Mouse (Mus musculus): Measurements from ENCODE around the gene Ddx27. TPM values are rescaled to one million over a fixed set of nuclear protein-coding genes. Genes with fewer than 3 reads are reported as not detected.
A peak's percentile ranks its signal among the peaks of the same experiment; 100 is the strongest.

The Ddx27 gene
- polyA plus RNA-seq, 1 experiment from 2014 or later = 42.6 TPM

GRCm38 (mm10) chr2:167060761-167061160 lies 45.8 kb downstream of the Ddx27 start:
- Histone ChIP-seq H3K9me3 (replicated peaks; ENCODE audit: control insufficient read depth, low read length) (no peaks in the 10 kb centered on the region), H3K4me2 (ENCODE audit: low read depth, low read length) (no peak overlapping the region), H3K27ac (replicated peaks; ENCODE audit: low read depth, low read length) (no peak overlapping the region), H3K36me3 (replicated peaks; ENCODE audit: control insufficient read depth, insufficient read depth, low read depth, low read length) (peaks cover 10% of the 10 kb centered on the region), H3K4me1 (ENCODE audit: control insufficient read depth, insufficient read depth, low read length) (peaks cover 4% of the 10 kb centered on the region; the same call in 1 of the 2 replicates), H3K4me3 (ENCODE audit: low read depth, low read length) (no peak overlapping the region), H3K9ac (replicated peaks; ENCODE audit: low read length) (0 out of 2 replicates have a peak overlapping the region, but pooled peaks have one; percentile 7), H3K27me3 (ENCODE audit: control insufficient read depth, insufficient read depth, low read length) (no peaks in the 10 kb centered on the region)
- DNase-seq (ENCODE audit: low spot score) (no peak), ATAC-seq (replicated peaks; ENCODE audit: insufficient number of reproducible peaks, low FRiP score, low TSS enrichment, low read depth) (no peak)

DNA sequence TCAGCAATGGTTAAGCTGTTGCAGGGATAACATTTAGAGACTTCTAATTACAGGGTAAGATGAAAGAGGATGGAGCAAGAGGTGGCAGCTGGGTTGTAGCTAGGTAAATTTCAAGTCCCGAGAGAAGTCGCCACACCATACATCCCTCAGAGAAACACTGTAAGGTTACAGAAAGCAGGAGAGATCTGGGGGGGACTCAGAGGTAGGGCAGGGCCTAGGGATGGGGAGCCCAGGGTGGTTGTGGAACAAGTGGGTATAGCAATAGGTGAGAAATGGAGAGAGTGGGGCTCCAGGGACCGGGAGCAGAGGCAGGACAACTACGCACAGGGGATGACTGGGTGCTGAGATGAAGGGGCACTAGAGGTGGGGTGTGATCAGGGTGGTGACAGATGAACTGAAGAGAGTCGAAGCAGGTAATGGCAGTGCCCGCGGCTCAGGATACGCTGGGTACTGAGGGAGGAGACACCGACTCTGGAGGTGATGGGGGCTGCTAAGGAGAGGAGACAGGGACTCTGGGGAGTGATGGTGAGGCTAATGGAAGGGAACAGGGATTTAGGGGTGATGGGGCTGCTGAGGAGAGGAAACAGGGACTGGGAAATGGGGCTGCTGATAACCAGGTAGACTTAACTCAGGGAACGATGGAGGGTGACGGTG lies 46.5 kb downstream of the Ddx27 start:
- no peak for ATAC-seq (replicated peaks; ENCODE audit: insufficient number of reproducible peaks, low FRiP score, low TSS enrichment, low read depth)
- Histone ChIP-seq H3K27me3 (ENCODE audit: control insufficient read depth, insufficient read depth, low read length) (no peaks in the 10 kb centered on the region), H3K9ac (replicated peaks; ENCODE audit: low read length) (peak overlapping the region; percentile 95), H3K27ac (replicated peaks; ENCODE audit: low read depth, low read length) (no peak overlapping the region), H3K4me1 (ENCODE audit: control insufficient read depth, insufficient read depth, low read length) (peaks cover 4% of the 10 kb centered on the region; the same call in 1 of the 2 replicates), H3K9me3 (replicated peaks; ENCODE audit: control insufficient read depth, low read length) (no peaks in the 10 kb centered on the region), H3K4me2 (ENCODE audit: low read depth, low read length) (peak overlapping the region; percentile 54), H3K4me3 (ENCODE audit: low read depth, low read length) (peak overlapping the region; percentile 72), H3K36me3 (replicated peaks; ENCODE audit: control insufficient read depth, insufficient read depth, low read depth, low read length) (peaks cover 11% of the 10 kb centered on the region)
- no peak for DNase-seq (ENCODE audit: low spot score)
- WGBS = 21% methylated on average over 11 of the region's 11 CpGs

GRCm38 (mm10) chr2:167062497-167062911 lies 47.5 kb downstream of the Ddx27 start:
- DNase-seq (ENCODE audit: low spot score) (peak; percentile 92), ATAC-seq (replicated peaks; ENCODE audit: insufficient number of reproducible peaks, low FRiP score, low TSS enrichment, low read depth) (peak; percentile 81)
- 0% methylated on average over 21 of the region's 60 CpGs for WGBS
- Histone ChIP-seq H3K4me3 (ENCODE audit: low read depth, low read length) (peak overlapping the region; percentile 72), H3K9me3 (replicated peaks; ENCODE audit: control insufficient read depth, low read length) (no peaks in the 10 kb centered on the region), H3K27ac (replicated peaks; ENCODE audit: low read depth, low read length) (peak overlapping the region; percentile 86), H3K27me3 (ENCODE audit: control insufficient read depth, insufficient read depth, low read length) (no peaks in the 10 kb centered on the region), H3K4me2 (ENCODE audit: low read depth, low read length) (peak overlapping the region; percentile 54), H3K9ac (replicated peaks; ENCODE audit: low read length) (peak overlapping the region; percentile 95), H3K4me1 (ENCODE audit: control insufficient read depth, insufficient read depth, low read length) (peaks cover 4% of the 10 kb centered on the region; the same call in 1 of the 2 replicates), H3K36me3 (replicated peaks; ENCODE audit: control insufficient read depth, insufficient read depth, low read depth, low read length) (peaks cover 11% of the 10 kb centered on the region)

DNA sequence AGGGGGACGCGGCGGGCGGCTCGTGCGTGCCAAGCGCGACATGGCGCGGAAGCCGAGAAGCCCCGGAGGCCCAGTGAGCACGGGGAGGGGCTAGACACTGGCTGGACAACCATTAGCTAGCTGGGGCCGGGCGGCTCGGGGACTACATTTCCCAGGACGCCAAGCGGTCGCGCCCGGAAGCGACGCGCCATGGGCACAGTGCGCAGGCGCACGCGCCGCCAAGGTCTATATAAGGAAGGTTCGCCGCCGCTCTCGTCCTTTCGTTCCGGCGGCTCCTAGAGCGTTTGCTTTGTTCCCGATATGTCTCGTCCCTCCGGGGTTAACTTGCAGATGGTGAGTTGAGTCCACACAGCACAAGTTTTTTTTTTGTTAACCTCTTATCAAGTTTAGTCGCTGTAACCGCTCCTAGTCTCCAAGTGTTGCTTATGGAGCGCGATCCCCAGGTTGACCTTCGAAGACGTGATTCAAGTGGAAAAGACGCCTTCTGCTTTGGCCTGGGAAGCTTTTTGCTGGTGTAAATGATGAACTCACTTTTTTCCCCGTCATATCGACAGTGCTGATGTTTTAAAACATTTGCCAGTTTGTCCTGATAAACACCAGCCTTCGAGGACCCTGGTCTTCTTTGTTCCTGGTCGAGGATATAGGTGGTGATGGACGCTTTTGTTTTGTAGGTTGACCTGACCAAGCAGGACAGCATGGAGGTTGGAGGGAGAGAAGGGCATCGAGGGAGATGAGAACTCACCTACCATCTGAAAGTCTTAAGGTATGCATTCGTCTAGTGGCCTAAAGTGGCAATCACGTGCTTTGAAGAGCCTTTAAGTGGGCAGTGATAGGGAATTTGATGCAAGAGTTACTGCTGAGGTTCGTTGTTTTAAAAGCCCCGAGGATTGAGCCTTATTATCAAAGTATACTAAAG lies 48.2 kb downstream of the Ddx27 start, which contains the start of gene Znfx1:
Gene Znfx1 (minus strand): TSS at position 51 of the 916 bp plus-strand sequence.
- Histone ChIP-seq H3K4me2 (ENCODE audit: low read depth, low read length) (peak within 1 kb of the TSS; percentile 61), H3K4me3 (ENCODE audit: low read depth, low read length) (peak within 1 kb of the TSS; percentile 72), H3K4me1 (ENCODE audit: control insufficient read depth, insufficient read depth, low read length) (peaks cover 4% of the 10 kb centered on the region; the same call in 1 of the 2 replicates), H3K9me3 (replicated peaks; ENCODE audit: control insufficient read depth, low read length) (no peaks in the 10 kb centered on the region), H3K36me3 (replicated peaks; ENCODE audit: control insufficient read depth, insufficient read depth, low read depth, low read length) (peaks cover 11% of the 10 kb centered on the region), H3K27ac (replicated peaks; ENCODE audit: low read depth, low read length) (peak within 1 kb of the TSS; percentile 86), H3K27me3 (ENCODE audit: control insufficient read depth, insufficient read depth, low read length) (no peaks in the 10 kb centered on the region), H3K9ac (replicated peaks; ENCODE audit: low read length) (peak within 1 kb of the TSS; percentile 95)
- DNase-seq (ENCODE audit: low spot score) = peak; percentile 96
- under 1% methylated on average over 56 of the region's 57 CpGs for WGBS
- ATAC-seq (replicated peaks; ENCODE audit: insufficient number of reproducible peaks, low FRiP score, low TSS enrichment, low read depth) = peak; percentile 92

DNA sequence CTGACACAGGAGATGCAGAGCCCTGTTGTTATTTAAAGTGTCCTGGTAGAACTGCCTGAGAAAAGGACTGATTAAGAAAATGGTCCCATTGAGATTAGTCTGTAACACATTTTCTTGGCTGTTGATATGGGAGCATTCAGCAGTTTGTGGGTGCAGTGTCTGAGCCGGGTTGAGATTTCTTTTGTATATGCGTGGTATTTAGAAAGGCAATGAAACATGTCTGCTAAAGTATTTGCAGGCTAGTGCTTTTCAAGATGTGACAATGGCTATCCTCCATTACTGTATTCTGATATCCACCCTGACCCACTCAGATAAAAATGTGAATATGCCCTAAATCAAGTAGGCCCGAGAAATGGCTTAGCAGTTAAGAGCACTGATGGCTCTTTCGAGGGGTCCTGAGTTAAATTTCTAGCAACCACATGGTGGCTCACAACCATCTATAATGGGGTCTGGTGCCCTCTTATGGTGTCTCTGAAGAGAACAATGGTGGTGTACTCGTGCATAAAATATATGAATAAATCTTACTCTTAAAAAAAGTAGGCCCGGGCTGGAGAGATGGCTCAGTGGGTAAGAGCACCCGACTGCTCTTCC lies 49.0 kb downstream of the Ddx27 start:
- H3K4me1 ChIP-seq (ENCODE audit: control insufficient read depth, insufficient read depth, low read length) = peaks cover 4% of the 10 kb centered on the region; the same call in 1 of the 2 replicates
- no peaks in the 10 kb centered on the region for H3K27me3 ChIP-seq (ENCODE audit: control insufficient read depth, insufficient read depth, low read length)
- H3K4me2 ChIP-seq (ENCODE audit: low read depth, low read length) = peak overlapping the region; percentile 61
- H3K9ac ChIP-seq (replicated peaks; ENCODE audit: low read length) = peak overlapping the region; percentile 95
- WGBS = 1% methylated on average over 7 of the region's 7 CpGs
- DNase-seq (ENCODE audit: low spot score) (peak; percentile 46), ATAC-seq (replicated peaks; ENCODE audit: insufficient number of reproducible peaks, low FRiP score, low TSS enrichment, low read depth) (no peak)
- H3K36me3 ChIP-seq (replicated peaks; ENCODE audit: control insufficient read depth, insufficient read depth, low read depth, low read length) = peaks cover 11% of the 10 kb centered on the region
- H3K4me3 ChIP-seq (ENCODE audit: low read depth, low read length) = peak overlapping the region; percentile 72
- peak overlapping the region; percentile 82 for H3K27ac ChIP-seq (replicated peaks; ENCODE audit: low read depth, low read length)
- no peaks in the 10 kb centered on the region for H3K9me3 ChIP-seq (replicated peaks; ENCODE audit: control insufficient read depth, low read length)

DNA sequence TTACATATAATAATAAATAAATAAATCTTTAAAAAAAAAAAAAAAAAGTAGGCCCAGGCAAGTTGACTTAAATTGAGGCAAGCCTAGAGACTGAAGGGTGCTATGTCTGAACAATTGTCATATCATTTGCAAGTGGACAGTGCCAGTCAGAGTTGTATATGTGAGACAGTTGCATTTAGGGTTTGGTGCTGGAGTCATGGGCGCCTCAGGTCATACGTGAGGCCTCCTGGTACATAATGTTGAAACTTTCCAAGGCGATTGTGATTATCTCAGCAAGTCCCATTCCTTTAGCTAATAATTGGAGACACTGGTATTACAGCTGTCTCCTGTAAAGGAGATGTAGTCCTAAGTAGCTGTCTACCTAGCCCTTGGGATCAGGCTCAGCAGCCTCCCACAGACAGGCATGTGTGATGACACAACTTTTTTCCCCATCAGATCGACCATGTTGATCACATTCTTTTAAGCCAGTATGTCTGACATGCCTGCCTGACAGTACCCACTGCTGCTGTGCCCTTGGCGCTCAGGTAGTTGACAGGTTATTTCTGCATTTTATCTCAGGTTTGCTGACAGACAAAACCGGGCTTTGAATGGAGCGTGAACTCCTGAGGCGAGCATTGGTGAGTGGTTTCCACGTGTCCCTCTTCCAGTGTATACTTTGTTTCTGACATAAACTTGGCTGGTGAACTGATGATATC lies 49.8 kb downstream of the Ddx27 start:
- Histone ChIP-seq H3K4me2 (ENCODE audit: low read depth, low read length) (peak overlapping the region; percentile 61), H3K9me3 (replicated peaks; ENCODE audit: control insufficient read depth, low read length) (no peaks in the 10 kb centered on the region), H3K9ac (replicated peaks; ENCODE audit: low read length) (peak overlapping the region; percentile 95), H3K4me1 (ENCODE audit: control insufficient read depth, insufficient read depth, low read length) (peaks cover 4% of the 10 kb centered on the region; the same call in 1 of the 2 replicates), H3K4me3 (ENCODE audit: low read depth, low read length) (peak overlapping the region; percentile 72), H3K27me3 (ENCODE audit: control insufficient read depth, insufficient read depth, low read length) (no peaks in the 10 kb centered on the region), H3K27ac (replicated peaks; ENCODE audit: low read depth, low read length) (peak overlapping the region; percentile 41), H3K36me3 (replicated peaks; ENCODE audit: control insufficient read depth, insufficient read depth, low read depth, low read length) (peaks cover 11% of the 10 kb centered on the region)
- no peak for DNase-seq (ENCODE audit: low spot score)
- ATAC-seq (replicated peaks; ENCODE audit: insufficient number of reproducible peaks, low FRiP score, low TSS enrichment, low read depth) = no peak
- WGBS = 29% methylated on average over 9 of the region's 9 CpGs

GRCm38 (mm10) chr2:167066031-167066430 lies 51.0 kb downstream of the Ddx27 start:
- Histone ChIP-seq H3K4me3 (ENCODE audit: low read depth, low read length) (no peak overlapping the region), H3K9ac (replicated peaks; ENCODE audit: low read length) (no peak overlapping the region), H3K4me2 (ENCODE audit: low read depth, low read length) (no peak overlapping the region), H3K27ac (replicated peaks; ENCODE audit: low read depth, low read length) (no peak overlapping the region), H3K36me3 (replicated peaks; ENCODE audit: control insufficient read depth, insufficient read depth, low read depth, low read length) (peaks cover 11% of the 10 kb centered on the region), H3K9me3 (replicated peaks; ENCODE audit: control insufficient read depth, low read length) (no peaks in the 10 kb centered on the region), H3K4me1 (ENCODE audit: control insufficient read depth, insufficient read depth, low read length) (no peaks in the 10 kb centered on the region; the same call in 1 of the 2 replicates), H3K27me3 (ENCODE audit: control insufficient read depth, insufficient read depth, low read length) (no peaks in the 10 kb centered on the region)
- ATAC-seq (replicated peaks; ENCODE audit: insufficient number of reproducible peaks, low FRiP score, low TSS enrichment, low read depth) (no peak), DNase-seq (ENCODE audit: low spot score) (no peak)
- WGBS = 65% methylated on average over 1 of the region's 1 CpGs

Data from embryonic facial prominence, embryonic 11.5 days (tissue).